Mouse (Mus musculus): ENCODE measurements at regions not wholly inside any gene's neighbourhood (a gene's known extent, or its start where the extent isn't known, plus 50 kb on each side); places are given as distances from the start of the nearest gene placed in this dataset.

- no peak for DNase-seq (ENCODE audit: low spot score in 2 of 2)
Measured at GRCm38 (mm10) chr15:36427334-36427733, 580.2 kb downstream of the Zfp706 start.

GRCm38 (mm10) chr15:36425902-36426301 is 581.7 kb downstream of the Zfp706 start:
- peak; percentile 42 to 61 for DNase-seq (ENCODE audit: low spot score in 2 of 2)

- DNase-seq (ENCODE audit: low spot score in 2 of 2) = no peak
Measured at GRCm38 (mm10) chr15:36424047-36424446, 583.5 kb downstream of the Zfp706 start.

GRCm38 (mm10) chr15:36422781-36423180 is 584.8 kb downstream of the Zfp706 start:
- no peak for DNase-seq (ENCODE audit: low spot score in 2 of 2)

GRCm38 (mm10) chr15:36419943-36420480 is 587.6 kb downstream of the Zfp706 start:
- DNase-seq (ENCODE audit: low spot score in 2 of 2) = no peak

GRCm38 (mm10) chr15:36417426-36417825 is 590.1 kb downstream of the Zfp706 start:
- DNase-seq (ENCODE audit: low spot score in 2 of 2) = peak; percentile 69 to 80

GRCm38 (mm10) chr15:36415552-36416249 is 591.9 kb downstream of the Zfp706 start:
- no peak for DNase-seq (ENCODE audit: low spot score in 2 of 2)

GRCm38 (mm10) chr15:36412016-36412415 is 595.6 kb downstream of the Zfp706 start:
- no peak for DNase-seq (ENCODE audit: low spot score in 2 of 2)

GRCm38 (mm10) chr15:36405446-36405845 is 602.1 kb downstream of the Zfp706 start:
- no peak for DNase-seq (ENCODE audit: low spot score in 2 of 2)

GRCm38 (mm10) chr15:36403336-36404119 is 604.0 kb downstream of the Zfp706 start:
- DNase-seq (ENCODE audit: low spot score in 2 of 2) = no peak

GRCm38 (mm10) chr15:36402051-36402450 is 605.5 kb downstream of the Zfp706 start:
- DNase-seq (ENCODE audit: low spot score in 2 of 2) = no peak

- DNase-seq (ENCODE audit: low spot score in 2 of 2) = no peak
Measured at GRCm38 (mm10) chr15:36400311-36400840, 607.2 kb downstream of the Zfp706 start.

- no peak for DNase-seq (ENCODE audit: low spot score in 2 of 2)
Measured at GRCm38 (mm10) chr15:36399355-36400012, 608.1 kb downstream of the Zfp706 start.

GRCm38 (mm10) chr15:36398099-36398982 is 609.2 kb downstream of the Zfp706 start:
- no peak for DNase-seq (ENCODE audit: low spot score in 2 of 2)

- DNase-seq (ENCODE audit: low spot score in 2 of 2) = no peak
Measured at GRCm38 (mm10) chr15:36396791-36397190, 610.8 kb downstream of the Zfp706 start.

GRCm38 (mm10) chr15:36396245-36396644 is 611.3 kb downstream of the Zfp706 start:
- DNase-seq (ENCODE audit: low spot score in 2 of 2) = no peak

GRCm38 (mm10) chr15:36395672-36396050 is 611.9 kb downstream of the Zfp706 start:
- no peak for DNase-seq (ENCODE audit: low spot score in 2 of 2)

- DNase-seq (ENCODE audit: low spot score in 2 of 2) = no peak
Measured at GRCm38 (mm10) chr15:36394914-36395671, 612.5 kb downstream of the Zfp706 start.

- no peak for DNase-seq (ENCODE audit: low spot score in 2 of 2)
Measured at GRCm38 (mm10) chr15:36389775-36390174, 617.8 kb downstream of the Zfp706 start.

- no peak for DNase-seq (ENCODE audit: low spot score in 2 of 2)
Measured at GRCm38 (mm10) chr15:36381228-36381671, 626.3 kb downstream of the Zfp706 start.
